Mouse (Mus musculus): Measurements from ENCODE around the gene Irgm1. TPM values are rescaled to one million over a fixed set of nuclear protein-coding genes. Genes with fewer than 3 reads are reported as not detected.
A peak's percentile ranks its signal among the peaks of the same experiment; 100 is the strongest.

Irgm1 gene
- polyA plus RNA-seq, 1 experiment from 2014 or later: 39.2 TPM

- ChIA-PET POLR2A (interaction anchor here (1.0 kb wide), 1 partner anchor 205 kb away, joined by 4 read pairs; no protein-coding TSS in a partner anchor), CTCF (interaction anchor here (0.6 to 4.3 kb wide), 15 partner anchors 8 to 235 kb away, joined by 3 to 22 read pairs (median 4); partner anchors contain the start of gene Ifi47)
- DNase-seq (ENCODE audit: low read depth, low spot score): no peak
- peak; percentile 31 for ATAC-seq
- TF ChIP-seq CTCF (IDR thresholded peaks at IDR 0.05): peak; percentile 75
- in situ Hi-C loops (cut with MboI; ENCODE audit: low pct_unique_long_range_greater_than_20kb): loop anchor here (5.0 kb wide), 2 partner anchors 223 to 373 kb away; no protein-coding TSS in a partner anchor
- no peaks in the 10 kb centered on the region for H3K27me3 ChIP-seq
These were observed 3.0 kb upstream of the Irgm1 start for GRCm38 (mm10) chr11:48874465-48874864.

GRCm38 (mm10) chr11:48873591-48874290 is 2.3 kb upstream of the Irgm1 start:
- in situ Hi-C loops (cut with MboI; ENCODE audit: low pct_unique_long_range_greater_than_20kb): loop anchor here (5.0 kb wide), 2 partner anchors 224 to 374 kb away; no protein-coding TSS in a partner anchor
- no peaks in the 10 kb centered on the region for H3K27me3 ChIP-seq
- no peak for DNase-seq (ENCODE audit: low read depth, low spot score)
- POLR2A ChIA-PET: interaction anchor here (0.7 kb wide), 1 partner anchor 216 kb away, joined by 3 read pairs; no protein-coding TSS in a partner anchor
- CTCF ChIA-PET: interaction anchor here (1.1 to 4.3 kb wide), 9 partner anchors 16 to 236 kb away, joined by 3 to 22 read pairs (median 5); no protein-coding TSS in a partner anchor
- no peak for ATAC-seq
- no peak for TF ChIP-seq CTCF (IDR thresholded peaks at IDR 0.05)

- no peak for TF ChIP-seq CTCF (IDR thresholded peaks at IDR 0.05)
- CTCF ChIA-PET: interaction anchor here (1.1 to 4.3 kb wide), 8 partner anchors 15 to 237 kb away, joined by 3 to 22 read pairs (median 4); no protein-coding TSS in a partner anchor
- no peak for DNase-seq (ENCODE audit: low read depth, low spot score)
These were observed 1.3 kb upstream of the Irgm1 start for GRCm38 (mm10) chr11:48872695-48873300.

GRCm38 (mm10) chr11:48871817-48872541 is 496 bp upstream of the Irgm1 start:
- ChIA-PET POLR2A (interaction anchor here (0.8 to 1.7 kb wide), 2 partner anchors 212 to 224 kb away, joined by 3 read pairs; no protein-coding TSS in a partner anchor), CTCF (interaction anchor here (1.1 to 4.3 kb wide), 5 partner anchors 14 to 232 kb away, joined by 3 to 22 read pairs (median 5); no protein-coding TSS in a partner anchor)
- no peak for DNase-seq (ENCODE audit: low read depth, low spot score)
- no peaks in the 10 kb centered on the region for H3K27me3 ChIP-seq
- no peak for TF ChIP-seq CTCF (IDR thresholded peaks at IDR 0.05)
- in situ Hi-C loops (cut with MboI; ENCODE audit: low pct_unique_long_range_greater_than_20kb): loop anchor here (5.0 kb wide), 2 partner anchors 225 to 375 kb away; no protein-coding TSS in a partner anchor
- no peak for ATAC-seq

More at GRCm38 (mm10) chr11:48872695-48873300, 1.3 kb upstream of the Irgm1 start:
- in situ Hi-C loops (cut with MboI; ENCODE audit: low pct_unique_long_range_greater_than_20kb): loop anchor here (5.0 kb wide), 2 partner anchors 225 to 375 kb away; no protein-coding TSS in a partner anchor
- H3K27me3 ChIP-seq: no peaks in the 10 kb centered on the region
- no peak for ATAC-seq
- POLR2A ChIA-PET: interaction anchor here (0.6 to 1.7 kb wide), 2 partner anchors 211 to 386 kb away, joined by 3 read pairs; no protein-coding TSS in a partner anchor

GRCm38 (mm10) chr11:48870781-48871180 is 702 bp downstream of the Irgm1 start:
- POLR2A ChIA-PET: no interaction called here
- in situ Hi-C loops (cut with MboI; ENCODE audit: low pct_unique_long_range_greater_than_20kb): loop anchor here (5.0 kb wide), 2 partner anchors 227 to 377 kb away; no protein-coding TSS in a partner anchor
- no peaks in the 10 kb centered on the region for H3K27me3 ChIP-seq

GRCm38 (mm10) chr11:48869380-48870110 is 1.9 kb downstream of the Irgm1 start:
- ATAC-seq: no peak
- CTCF ChIA-PET: interaction anchor here (1.0 to 3.9 kb wide), 3 partner anchors 11 to 239 kb away, joined by 3 to 17 read pairs (median 3); no protein-coding TSS in a partner anchor
- TF ChIP-seq CTCF (IDR thresholded peaks at IDR 0.05): no peak
- in situ Hi-C loops (cut with MboI; ENCODE audit: low pct_unique_long_range_greater_than_20kb): loop anchor here (5.0 kb wide), 2 partner anchors 228 to 378 kb away; no protein-coding TSS in a partner anchor
- POLR2A ChIA-PET: interaction anchor here (0.6 kb wide), 1 partner anchor 332 kb away, joined by 3 read pairs; no protein-coding TSS in a partner anchor
- no peaks in the 10 kb centered on the region for H3K27me3 ChIP-seq
- DNase-seq (ENCODE audit: low read depth, low spot score): no peak

More at GRCm38 (mm10) chr11:48870781-48871180, 702 bp downstream of the Irgm1 start:
- CTCF ChIA-PET: interaction anchor here (1.2 to 3.9 kb wide), 2 partner anchors 12 to 238 kb away, joined by 3 to 17 read pairs; no protein-coding TSS in a partner anchor
- no peak for TF ChIP-seq CTCF (IDR thresholded peaks at IDR 0.05)
- ATAC-seq (no peak), DNase-seq (ENCODE audit: low read depth, low spot score) (no peak)

- ChIA-PET CTCF (no interaction called here), POLR2A (no interaction called here)
- H3K27me3 ChIP-seq: no peaks in the 10 kb centered on the region
- no peak for ATAC-seq
- no peak for DNase-seq (ENCODE audit: low read depth, low spot score)
- in situ Hi-C loops (cut with MboI; ENCODE audit: low pct_unique_long_range_greater_than_20kb): no loop called here
- TF ChIP-seq CTCF (IDR thresholded peaks at IDR 0.05): no peak
These were observed 5.0 kb downstream of the Irgm1 start for GRCm38 (mm10) chr11:48866481-48866880.

GRCm38 (mm10) chr11:48863808-48864207 is 7.7 kb downstream of the Irgm1 start:
- ChIA-PET POLR2A (no interaction called here), CTCF (interaction anchor here (1.0 kb wide), 1 partner anchor 88 kb away, joined by 3 read pairs; no protein-coding TSS in a partner anchor)
- in situ Hi-C loops (cut with MboI; ENCODE audit: low pct_unique_long_range_greater_than_20kb): no loop called here
- DNase-seq (ENCODE audit: low read depth, low spot score) (no peak), ATAC-seq (no peak)
- H3K27me3 ChIP-seq: no peaks in the 10 kb centered on the region
- TF ChIP-seq CTCF (IDR thresholded peaks at IDR 0.05): no peak

- DNase-seq (ENCODE audit: low read depth, low spot score) (no peak), ATAC-seq (no peak)
- ChIA-PET POLR2A (interaction anchor here (0.6 kb wide), 2 partner anchors 63 to 73 kb away, joined by 4 to 5 read pairs; no protein-coding TSS in a partner anchor), CTCF (interaction anchor here (1.0 kb wide), 2 partner anchors 41 to 87 kb away, joined by 3 read pairs; no protein-coding TSS in a partner anchor)
- peak; percentile 11 for TF ChIP-seq CTCF (IDR thresholded peaks at IDR 0.05)
- no peaks in the 10 kb centered on the region for H3K27me3 ChIP-seq
- in situ Hi-C loops (cut with MboI; ENCODE audit: low pct_unique_long_range_greater_than_20kb): no loop called here
These were observed 8.6 kb downstream of the Irgm1 start for GRCm38 (mm10) chr11:48862784-48863319.

Measured in Patski (cell line).